Mouse (Mus musculus): ENCODE results near the gene E330034G19Rik. TPM values are rescaled to one million over a fixed set of nuclear protein-coding genes. Genes with fewer than 3 reads are reported as not detected.

E330034G19Rik gene
- not detected in 4 replicates for total RNA-seq (2023)

DNA sequence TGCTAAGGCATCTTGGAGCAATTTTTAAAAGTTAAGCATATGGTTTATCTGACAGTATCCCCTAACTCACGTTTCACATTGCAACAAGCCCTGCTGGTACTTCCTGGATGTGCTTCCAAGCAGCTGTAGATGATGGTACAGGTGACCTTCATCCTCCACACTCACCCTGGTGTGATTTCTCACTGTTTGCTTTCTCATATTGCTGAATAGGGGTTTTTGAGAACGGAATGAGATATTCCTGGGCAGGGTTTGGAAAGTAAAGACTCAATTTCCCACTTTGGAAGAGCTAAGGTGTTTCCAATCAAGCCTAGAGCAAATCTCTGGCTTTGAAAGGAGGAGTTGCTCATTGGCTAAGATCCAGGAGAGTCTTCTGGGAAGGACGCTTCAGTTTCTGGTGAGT lies at the start of gene E330034G19Rik:
Gene E330034G19Rik (plus strand): TSS at position 301 of the 400 bp plus-strand sequence.

GRCm38 (mm10) chr14:24245177-24246081 lies 47.6 kb upstream of the E330034G19Rik start, which contains the start of gene Dlg5:
Dlg5 (minus strand) TSS chr14:24245920.

Other genes with a start within 250 kb of the E330034G19Rik start
- gene Dlg5, start 47.3 kb upstream of the E330034G19Rik start, total RNA-seq (2023): 0.83 TPM in 1 of 4 replicates, not detected in the others
- 43.7 to 48.3 TPM (median 47.7 TPM) in 4 replicates for gene Polr3a, start 193.8 kb downstream of the E330034G19Rik start, total RNA-seq (2023)
- 3,822 to 4,298 TPM (median 4,151 TPM) in 4 replicates for gene Rps24, start 193.9 kb downstream of the E330034G19Rik start, total RNA-seq (2023)